Mouse (Mus musculus) frontal cortex, postnatal 10 days (tissue): Measurements from ENCODE around the gene Lin28a.

Experiments used
- DNase-seq, 2 experiments: peaks; one replicate each; pipeline ENCODE4 v3.0.0; 2022; ENCODE audit warnings: low spot score in 2 of 2, mixed read lengths in 1 of 2

Lin28a gene

GRCm38 (mm10) chr4:134018779-134019145 is at the start of gene Lin28a:
Gene Lin28a, minus strand, starts transcription at chr4:134018841.
- DNase-seq, result no peak

GRCm38 (mm10) chr4:134067833-134068544 is 49.3 kb upstream of the Lin28a start:
- no peak for DNase-seq

- no peak for DNase-seq
Observed at GRCm38 (mm10) chr4:134067383-134067782, 48.7 kb upstream of the Lin28a start.

- DNase-seq, result no peak
Observed at GRCm38 (mm10) chr4:134065431-134066004, 46.9 kb upstream of the Lin28a start.

- DNase-seq, result no peak
Observed at GRCm38 (mm10) chr4:134062561-134062960, 43.9 kb upstream of the Lin28a start.

- no peak for DNase-seq
Observed at GRCm38 (mm10) chr4:134061944-134062446, 43.4 kb upstream of the Lin28a start.

GRCm38 (mm10) chr4:134061166-134061830 is 42.7 kb upstream of the Lin28a start:
- DNase-seq, result no peak

- DNase-seq, result no peak
Observed at GRCm38 (mm10) chr4:134060135-134060865, 41.7 kb upstream of the Lin28a start, which contains the start of gene Crybg2. Gene Crybg2, plus strand, starts transcription at chr4:134060815.

- DNase-seq, result no peak
Observed at GRCm38 (mm10) chr4:134058908-134059307, 40.3 kb upstream of the Lin28a start.

- no peak for DNase-seq
Observed at GRCm38 (mm10) chr4:134058166-134058715, 39.6 kb upstream of the Lin28a start.

- no peak for DNase-seq
Observed at GRCm38 (mm10) chr4:134053538-134053937, 34.9 kb upstream of the Lin28a start, which contains the start of gene Zfp683. Gene Zfp683, plus strand, starts transcription at chr4:134053838.

GRCm38 (mm10) chr4:134052560-134052959 is 33.9 kb upstream of the Lin28a start:
- DNase-seq, result peak in 1 of 2 experiments; percentile 20

GRCm38 (mm10) chr4:134051912-134052311 is 33.3 kb upstream of the Lin28a start:
- DNase-seq, result no peak

GRCm38 (mm10) chr4:134047648-134048047 is 29.0 kb upstream of the Lin28a start:
- no peak for DNase-seq

- DNase-seq, result no peak
Observed at GRCm38 (mm10) chr4:134043041-134043440, 24.4 kb upstream of the Lin28a start.

GRCm38 (mm10) chr4:134041317-134042123 is 22.9 kb upstream of the Lin28a start:
- DNase-seq, result no peak

- DNase-seq, result peak; percentile 38 to 78
Observed at GRCm38 (mm10) chr4:134035953-134036352, 17.3 kb upstream of the Lin28a start.

GRCm38 (mm10) chr4:134025802-134026201 is 7.2 kb upstream of the Lin28a start:
- DNase-seq, result no peak

GRCm38 (mm10) chr4:134020621-134021020 is 2.0 kb upstream of the Lin28a start:
- DNase-seq, result peak in 1 of 2 experiments; percentile 19

- DNase-seq, result no peak
Observed at GRCm38 (mm10) chr4:134019641-134020351, 1.2 kb upstream of the Lin28a start.
